Mouse (Mus musculus): ENCODE measurements around the gene Tmem183a.

- TF ChIP-seq POLR2A (IDR thresholded peaks at IDR 0.05; ENCODE audit: control insufficient read depth, extremely low read depth, insufficient read depth, low read length, poor library complexity): no peak
- TF ChIP-seq CTCF (IDR thresholded peaks at IDR 0.05; ENCODE audit: borderline replicate concordance, control insufficient read depth, extremely low read depth, insufficient read depth, low read length, poor library complexity): no peak
Observed at GRCm38 (mm10) chr1:134363194-134363593, 1.4 kb upstream of the Tmem183a start.
